Mouse (Mus musculus) liver, adult 10 weeks (tissue): ENCODE results near the gene Golph3l. TPM values are rescaled to one million over a fixed set of nuclear protein-coding genes. Genes with fewer than 3 reads are reported as not detected.

Experiments
- polyA plus RNA-seq: library from polyadenylated mRNA; stranded (reverse); fragments of 350-450 nt; fragmentation: Illumina TruSeq; extraction: RNeasy Lipid Tissue Mini Kit (QIAGEN cat#74804); gene quantifications from one replicate; pipeline ENCODE4 v1.2.3, GENCODE M21; 2014; ENCODE audit warnings: low read depth, low replicate concordance

Golph3l gene
- 15.3 TPM for polyA plus RNA-seq

DNA sequence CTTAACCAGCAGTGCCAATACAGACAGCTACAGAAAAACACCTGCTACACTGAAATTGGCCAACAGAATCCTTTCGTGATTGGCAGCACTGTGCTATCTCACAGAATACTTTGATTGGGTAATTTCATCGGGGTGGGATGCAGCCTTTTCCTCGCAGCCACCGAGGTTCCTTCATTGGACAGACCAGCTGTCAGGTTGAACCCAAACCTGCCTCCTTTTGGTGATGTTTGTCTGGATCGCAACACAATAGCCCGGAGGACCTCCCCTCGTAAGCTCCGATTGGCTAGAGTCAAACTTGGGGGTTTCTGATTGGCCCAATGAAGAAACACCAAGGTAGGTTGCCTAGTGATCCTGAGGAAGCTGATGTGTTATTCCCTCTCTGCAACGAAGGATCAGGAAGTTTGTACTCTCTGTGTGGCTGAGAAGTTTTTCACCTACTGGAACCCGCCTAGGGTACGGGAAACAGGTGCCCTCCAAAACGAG lies at the start of gene Golph3l:
TSS of gene Golph3l (plus strand) at position 331 of the 483 bp plus-strand sequence.

DNA sequence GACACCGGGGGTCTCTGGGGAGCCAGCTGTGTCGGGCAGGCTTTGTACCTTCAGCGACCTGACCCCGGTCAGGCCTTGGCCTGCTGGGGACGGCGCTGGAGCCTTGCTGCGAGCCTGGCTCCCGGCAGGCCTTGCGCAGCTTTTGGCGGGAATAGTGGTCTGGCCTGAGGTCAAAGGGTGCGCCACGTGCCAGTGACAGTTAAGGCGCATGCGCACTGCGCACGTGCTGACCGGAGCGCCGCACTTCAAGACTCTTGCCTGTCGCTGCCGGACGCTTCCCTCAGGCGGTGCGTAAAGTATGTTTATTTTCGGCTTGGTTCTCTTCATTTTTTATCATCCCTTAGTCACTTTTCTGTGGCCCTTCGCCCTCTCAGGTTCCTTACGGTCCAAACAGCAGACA lies 29.3 kb upstream of the Golph3l start, which contains the start of gene Hormad1:
TSS of gene Hormad1 (plus strand) at position 241 of the 400 bp plus-strand sequence.

DNA sequence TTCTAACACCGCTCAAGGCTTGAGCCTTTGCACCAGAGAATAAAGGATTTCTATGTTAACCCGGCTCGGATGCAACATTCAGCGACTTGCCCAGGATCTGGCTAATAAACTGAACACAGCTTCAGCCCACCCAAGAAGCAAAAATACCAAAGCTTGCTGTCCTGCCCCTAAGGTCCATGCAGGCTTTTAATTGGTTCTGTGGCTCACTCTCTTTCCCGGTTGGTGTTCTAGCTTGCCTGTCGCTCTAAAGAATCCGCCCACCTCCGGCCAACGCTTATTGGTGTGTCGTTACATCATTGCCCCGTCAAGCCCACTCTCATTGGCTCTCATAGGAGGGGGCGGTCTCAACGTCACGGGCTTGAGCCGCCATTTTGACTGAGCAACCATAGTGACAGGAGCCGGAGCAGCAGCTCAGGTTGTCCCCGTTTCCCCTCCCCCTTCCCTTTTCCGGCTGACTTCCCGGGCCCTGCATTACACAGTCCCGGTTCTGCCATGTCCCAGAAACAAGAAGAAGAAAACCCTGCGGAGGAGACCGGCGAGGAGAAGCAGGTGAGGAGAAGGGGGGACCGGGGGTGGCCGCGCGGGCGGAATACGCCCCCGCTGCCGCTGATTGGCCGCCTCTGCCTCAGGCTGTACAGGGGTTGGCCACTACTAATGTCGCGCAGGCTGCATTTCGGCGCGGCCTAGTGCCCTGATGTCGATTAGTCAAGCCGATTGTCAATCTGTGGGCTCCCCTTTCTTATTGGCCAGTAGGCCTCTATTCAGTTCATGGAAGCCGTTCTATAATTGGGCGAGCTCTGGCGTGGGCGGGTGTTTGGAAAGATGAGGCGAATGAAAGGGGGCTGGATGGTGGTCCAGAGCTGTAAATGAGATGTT lies 36.1 kb downstream of the Golph3l start, which contains the start of gene Ensa:
TSS of gene Ensa (plus strand) at position 366 of the 876 bp plus-strand sequence.

DNA sequence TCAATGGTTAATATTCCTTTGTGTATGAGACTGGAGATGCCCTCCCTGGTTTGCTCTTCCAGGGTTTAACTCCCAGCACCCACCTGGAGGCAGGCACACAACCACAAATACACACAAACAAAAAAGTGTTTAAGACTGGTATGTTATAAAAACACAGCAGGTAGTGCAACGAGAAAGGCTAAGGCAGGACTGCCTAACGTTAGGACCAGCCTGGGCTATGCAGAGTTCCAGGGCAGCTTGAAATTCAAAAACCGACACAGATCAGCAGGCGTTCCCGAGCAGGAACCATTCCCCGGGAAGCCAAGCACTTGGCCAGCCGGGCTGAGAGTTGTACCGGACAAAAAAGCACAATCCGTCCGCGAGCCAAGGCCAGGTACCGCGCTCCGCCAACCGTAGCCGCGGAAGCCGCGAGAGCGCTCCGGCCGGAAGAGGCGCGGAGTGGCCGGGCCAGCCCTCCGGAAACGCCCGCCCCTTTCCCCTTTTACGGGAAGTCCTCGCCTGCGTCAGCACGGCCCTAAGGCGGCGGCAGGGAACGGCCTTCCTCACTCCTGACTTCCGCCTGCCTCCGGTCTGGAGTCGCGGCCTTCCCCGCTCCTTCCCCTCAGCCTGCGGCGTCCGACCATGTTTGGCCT lies 69.6 kb downstream of the Golph3l start, which contains the start of gene Mcl1:
TSS of gene Mcl1 (plus strand) at position 553 of the 632 bp plus-strand sequence.

Other genes starting within 250 kb of the Golph3l start
- 9.3 TPM for gene Setdb1, start 231.7 kb upstream of the Golph3l start, polyA plus RNA-seq
- not detected for gene 4930558C23Rik, start 186.1 kb upstream of the Golph3l start, polyA plus RNA-seq
- gene Arnt, start 154.5 kb upstream of the Golph3l start, polyA plus RNA-seq: 23.7 TPM
- 0.34 TPM for gene Ctsk, start 89.7 kb upstream of the Golph3l start, polyA plus RNA-seq
- 61.6 TPM for gene Ctss, start 62.1 kb upstream of the Golph3l start, polyA plus RNA-seq
- not detected for gene Hormad1, start 29.3 kb upstream of the Golph3l start, polyA plus RNA-seq
- gene Ensa, start 36.1 kb downstream of the Golph3l start, polyA plus RNA-seq: 25.0 TPM
- gene Mcl1, start 69.9 kb downstream of the Golph3l start, polyA plus RNA-seq: 113 TPM
- gene Adamtsl4, start 99.0 kb downstream of the Golph3l start, polyA plus RNA-seq: 0.50 TPM
- 18.8 TPM for gene Ecm1, start 150.6 kb downstream of the Golph3l start, polyA plus RNA-seq
- 10.8 TPM for gene Tars2, start 171.3 kb downstream of the Golph3l start, polyA plus RNA-seq
- 14.6 TPM for gene Rprd2, start 229.9 kb downstream of the Golph3l start, polyA plus RNA-seq